Mouse (Mus musculus) ES-Bruce4 (cell line): ENCODE measurements around the gene Adig.

Experiments used
- CTCF ChIP-seq: IDR thresholded peaks from one replicate; pipeline ENCODE4 v1.8.1; 2011; ENCODE audit warnings: low read depth, low read length
- EP300 ChIP-seq: IDR thresholded peaks from 2 replicates; pipeline ENCODE4 v1.6.1; 2011; ENCODE audit warnings: low read depth, low read length; ENCODE audit not compliant: insufficient read depth
- POLR2A ChIP-seq: IDR thresholded peaks from one replicate; pipeline ENCODE4 v1.8.1; 2011; ENCODE audit warnings: low read length; ENCODE audit not compliant: insufficient read depth

GRCm38 (mm10) chr2:158555812-158556211 lies 53.4 kb downstream of the Adig start:
- no peak for TF ChIP-seq POLR2A
- no peak for TF ChIP-seq EP300
- no peak for TF ChIP-seq CTCF
